Mouse (Mus musculus) cortical plate, adult 2 months (tissue): ENCODE data around the gene Ndufv2. TPM values are rescaled to one million over a fixed set of nuclear protein-coding genes. Genes with fewer than 3 reads are reported as not detected.
"Not testable (repeated sequence)": the region's sequence is repeated elsewhere in the genome, so short reads cannot be mapped to it uniquely, and the experiment has no call there.

Experiments
- H3K27ac ChIP-seq: fragments of 200-500 bp; 2 replicates; pipeline ENCODE4 v1.5.1; 2012; ENCODE audit warnings: low read length, control low read depth, inconsistent platforms; ENCODE audit not compliant: insufficient read depth
- H3K4me1 ChIP-seq: fragments of 200-500 bp; 2 replicates; pipeline ENCODE4 v1.6.1; 2011; ENCODE audit warnings: low read length; ENCODE audit not compliant: control insufficient read depth, insufficient read depth
- H3K4me3 ChIP-seq: fragments of 200-500 bp; 2 replicates; pipeline ENCODE4 v1.5.1; 2011; ENCODE audit warnings: mild to moderate bottlenecking, low read length, control low read depth; ENCODE audit not compliant: insufficient read depth
- CTCF ChIP-seq: fragments of 200-500 bp; IDR thresholded peaks from 2 replicates; pipeline ENCODE4 v1.5.1; 2011; ENCODE audit warnings: mild to moderate bottlenecking, control low read depth, low read length; ENCODE audit not compliant: insufficient read depth; ENCODE audit errors: extremely low read depth
- POLR2A ChIP-seq: fragments of 200-500 bp; IDR thresholded peaks from 2 replicates; pipeline ENCODE4 v1.6.1; 2011; ENCODE audit warnings: mild to moderate bottlenecking, low read length, control low read depth; ENCODE audit not compliant: insufficient read depth; ENCODE audit errors: extremely low read depth
- polyA plus RNA-seq: library from polyadenylated mRNA; depleted of rRNA; stranded (reverse); fragments of >200 nt; gene quantifications from 2 replicates; pipeline ENCODE4 v1.2.3, GENCODE M21; 2012

Ndufv2 gene
- polyA plus RNA-seq, 1 experiment, result 176 TPM

- Histone ChIP-seq H3K27ac (no peak overlapping the region), H3K4me1 (peaks cover 2% of the 10 kb centered on the region; the same call in 1 of the 2 replicates), H3K4me3 (no peak overlapping the region)
- TF ChIP-seq POLR2A (no peak), CTCF (no peak)
Observed at GRCm38 (mm10) chr17:66091392-66091791, 10.0 kb downstream of the Ndufv2 start.

GRCm38 (mm10) chr17:66090251-66090650, 11.1 kb downstream of the Ndufv2 start:
- H3K4me1 ChIP-seq, result peaks cover 2% of the 10 kb centered on the region; the same call in 1 of the 2 replicates
- no peak overlapping the region for H3K27ac ChIP-seq
- TF ChIP-seq CTCF, result no peak
- no peak for TF ChIP-seq POLR2A
- H3K4me3 ChIP-seq, result no peak overlapping the region

GRCm38 (mm10) chr17:66085038-66085437, 16.3 kb downstream of the Ndufv2 start:
- no peak overlapping the region for H3K4me3 ChIP-seq
- H3K4me1 ChIP-seq, result no peaks in the 10 kb centered on the region
- H3K27ac ChIP-seq, result no peak overlapping the region
- no peak for TF ChIP-seq POLR2A
- TF ChIP-seq CTCF, result no peak

- Histone ChIP-seq H3K4me1 (no peaks in the 10 kb centered on the region), H3K27ac (no peak overlapping the region), H3K4me3 (no peak overlapping the region)
- TF ChIP-seq CTCF (no peak), POLR2A (no peak)
Observed at GRCm38 (mm10) chr17:66084486-66084885, 16.9 kb downstream of the Ndufv2 start.

GRCm38 (mm10) chr17:66077437-66077850, 23.9 kb downstream of the Ndufv2 start:
- Histone ChIP-seq H3K27ac (peak overlapping the region; percentile 33; the same call in 1 of the 2 replicates), H3K4me1 (no peaks in the 10 kb centered on the region), H3K4me3 (peak overlapping the region; percentile 81)
- TF ChIP-seq POLR2A, result no peak

- no peaks in the 10 kb centered on the region for H3K4me1 ChIP-seq
Observed at GRCm38 (mm10) chr17:66076934-66077333, 24.4 kb downstream of the Ndufv2 start, which contains the start of gene Ankrd12. Gene Ankrd12, minus strand, starts transcription at chr17:66077089.

GRCm38 (mm10) chr17:66076174-66076927, 25.0 kb downstream of the Ndufv2 start:
- peak overlapping the region; percentile 81 for H3K4me3 ChIP-seq
- peak overlapping the region; percentile 85 for H3K27ac ChIP-seq
- no peak for TF ChIP-seq POLR2A
- no peak for TF ChIP-seq CTCF
- no peaks in the 10 kb centered on the region for H3K4me1 ChIP-seq

More at GRCm38 (mm10) chr17:66076934-66077333, 24.4 kb downstream of the Ndufv2 start, which contains the start of gene Ankrd12:
- peak; percentile 65; the same call in 1 of the 2 replicates for TF ChIP-seq POLR2A
- TF ChIP-seq CTCF, result no peak
- peak within 1 kb of the TSS; percentile 81 for H3K4me3 ChIP-seq
- peak within 1 kb of the TSS; percentile 85 for H3K27ac ChIP-seq

GRCm38 (mm10) chr17:66075827-66076173, 25.6 kb downstream of the Ndufv2 start:
- peak overlapping the region; percentile 81 for H3K4me3 ChIP-seq
- TF ChIP-seq POLR2A (no peak), CTCF (no peak)
- H3K4me1 ChIP-seq, result no peaks in the 10 kb centered on the region

GRCm38 (mm10) chr17:66073971-66074370, 27.4 kb downstream of the Ndufv2 start:
- Histone ChIP-seq H3K4me1 (no peaks in the 10 kb centered on the region), H3K4me3 (no peak overlapping the region), H3K27ac (no peak overlapping the region)
- TF ChIP-seq CTCF (no peak), POLR2A (no peak)

More at GRCm38 (mm10) chr17:66075827-66076173, 25.6 kb downstream of the Ndufv2 start:
- 0 out of 2 replicates have a peak overlapping the region, but pooled peaks have one; percentile 85 for H3K27ac ChIP-seq

GRCm38 (mm10) chr17:66069036-66069435, 32.3 kb downstream of the Ndufv2 start:
- not testable (repeated sequence) for H3K4me3 ChIP-seq, H3K4me1 ChIP-seq, H3K27ac ChIP-seq
